Mouse (Mus musculus) ES-E14 (cell line): ENCODE results near the gene Tcf25. TPM values are rescaled to one million over a fixed set of nuclear protein-coding genes. Genes with fewer than 3 reads are reported as not detected.

ENCODE experiments used
- DNase-seq: peaks from one replicate; pipeline ENCODE4 v3.0.0-alpha.2; 2013; ENCODE audit warnings: low read depth, low spot score
- H3K27ac ChIP-seq: 2 replicates; pipeline ENCODE4 v1.5.1; 2012; ENCODE audit warnings: low read depth, mild to moderate bottlenecking, low read length, moderate library complexity, mixed read lengths; ENCODE audit not compliant: poor library complexity, insufficient read depth, severe bottlenecking
- H3K36me3 ChIP-seq: 2 replicates; pipeline ENCODE4 v1.6.1; 2012; ENCODE audit warnings: mild to moderate bottlenecking, low read length, moderate library complexity, mixed read lengths; ENCODE audit not compliant: control insufficient read depth, poor library complexity, insufficient read depth, severe bottlenecking
- H3K4me1 ChIP-seq, 2 experiments: fragments of 150-350 bp in 1 of 2; sonication (generic) in 1 of 2; 2 replicates each; pipeline ENCODE4 v1.6.1; 2012; ENCODE audit warnings: low read length in 2 of 2, mild to moderate bottlenecking in 1 of 2, mixed read lengths in 1 of 2; ENCODE audit not compliant: control insufficient read depth in 2 of 2, insufficient read depth in 2 of 2, poor library complexity in 1 of 2
- H3K4me3 ChIP-seq, 2 experiments: fragments of 150-350 bp in 1 of 2; sonication (generic) in 1 of 2; 2 replicates each; pipeline ENCODE4 v1.5.1; 2012; ENCODE audit warnings: low read length in 2 of 2, low read depth in 1 of 2, mild to moderate bottlenecking in 1 of 2, mixed read lengths in 1 of 2; ENCODE audit not compliant: insufficient read depth in 1 of 2, poor library complexity in 1 of 2, severe bottlenecking in 1 of 2
- H3K9ac ChIP-seq: 2 replicates; pipeline ENCODE4 v1.6.1; 2012; ENCODE audit warnings: low read depth, mild to moderate bottlenecking, low read length, mixed read lengths; ENCODE audit not compliant: poor library complexity, insufficient read depth, severe bottlenecking
- H3K9me3 ChIP-seq: fragments of 150-350 bp; sonication (generic); 2 replicates; pipeline ENCODE4 v1.6.1; 2012; ENCODE audit warnings: low read depth, mild to moderate bottlenecking, low read length; ENCODE audit not compliant: control insufficient read depth, insufficient read depth
- CHD2 ChIP-seq: IDR thresholded peaks from 2 replicates; pipeline ENCODE4 v1.6.1; 2014; ENCODE audit warnings: mild to moderate bottlenecking, low read depth, low read length, inconsistent platforms
- HCFC1 ChIP-seq: IDR thresholded peaks from 2 replicates; pipeline ENCODE4 v1.6.1; 2012; ENCODE audit warnings: low read length, inconsistent platforms, borderline replicate concordance; ENCODE audit not compliant: insufficient read depth
- MAFK ChIP-seq: IDR thresholded peaks from 2 replicates; pipeline ENCODE4 v1.6.1; 2014; ENCODE audit warnings: mild to moderate bottlenecking, low read depth, low read length, inconsistent platforms; ENCODE audit not compliant: insufficient read depth
- ZC3H11A ChIP-seq: IDR thresholded peaks from 2 replicates; pipeline ENCODE4 v1.6.1; 2012; ENCODE audit warnings: low read depth, mild to moderate bottlenecking, inconsistent platforms, low read length, borderline replicate concordance
- ZNF384 ChIP-seq: IDR thresholded peaks from 2 replicates; pipeline ENCODE4 v1.6.1; 2012; ENCODE audit warnings: low read depth, low read length, inconsistent platforms
- in situ Hi-C, 2 experiments: fragments of 600-800 bp; cut with MboI; formaldehyde crosslinking; loops; one replicate each; pipeline ENCODE4 v1.15.1; 2025; ENCODE audit warnings: low sequenced_read_pairs in 2 of 2, inconsistent platforms in 1 of 2; ENCODE audit not compliant: unreplicated experiment in 2 of 2
- total RNA-seq: library from RNA; depleted of rRNA; stranded (reverse); fragments of 300-350 nt; gene quantifications from 2 replicates; pipeline ENCODE4 v1.2.3, GENCODE M21; 2012

Tcf25 gene
- total RNA-seq, 1 experiment = 114 TPM

- in situ Hi-C loops = no loop called here
- Histone ChIP-seq H3K27ac (no peak overlapping the region), H3K4me3 (no peak overlapping the region), H3K36me3 (peaks cover 32% of the 10 kb centered on the region), H3K9me3 (no peaks in the 10 kb centered on the region), H3K9ac (no peak overlapping the region), H3K4me1 (no peaks in the 10 kb centered on the region)
- TF ChIP-seq ZNF384 (no peak), CHD2 (no peak), HCFC1 (no peak), ZC3H11A (no peak), MAFK (no peak)
- no peak for DNase-seq
Observed at GRCm38 (mm10) chr8:123382516-123382915, 9.0 kb downstream of the Tcf25 start.

DNA sequence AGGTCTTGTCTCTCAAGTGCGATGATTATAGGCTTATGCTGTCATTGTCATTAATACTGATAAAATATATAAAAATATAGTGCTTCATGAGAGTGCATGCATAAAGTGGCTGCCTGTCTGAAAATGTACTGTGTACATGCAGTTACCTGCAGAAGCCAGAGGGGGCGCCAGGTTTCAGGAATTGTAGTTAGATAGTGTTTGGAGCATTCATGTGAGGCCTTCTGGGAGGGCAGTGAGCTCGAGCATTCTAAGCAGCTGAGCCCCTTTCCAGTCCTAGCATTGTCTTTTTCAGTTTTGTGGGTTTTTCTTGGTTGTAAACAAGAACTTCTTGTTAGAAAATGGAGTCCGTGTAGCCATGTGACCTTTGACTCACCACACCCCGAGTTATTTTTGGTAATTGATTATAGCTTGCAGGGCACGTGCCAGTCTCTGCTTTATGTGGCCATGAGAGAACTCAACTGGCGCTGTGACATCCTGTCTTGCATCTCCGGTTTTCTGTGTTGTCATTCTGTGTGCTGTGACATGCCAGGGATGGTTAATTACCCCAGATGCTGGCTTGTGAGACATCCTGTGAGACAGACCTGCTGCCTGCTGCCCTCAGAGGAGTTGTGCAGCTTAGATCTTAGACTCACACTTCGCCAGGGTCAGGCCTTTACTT is 11.5 kb downstream of the Tcf25 start:
- H3K9me3 ChIP-seq = no peaks in the 10 kb centered on the region
- no peak for TF ChIP-seq MAFK
- no peak for TF ChIP-seq ZC3H11A
- TF ChIP-seq ZNF384 = no peak
- TF ChIP-seq CHD2 = no peak
- TF ChIP-seq HCFC1 = no peak
- DNase-seq = peak; percentile 41
- in situ Hi-C loops = no loop called here
- H3K36me3 ChIP-seq = peaks cover 50% of the 10 kb centered on the region
- H3K9ac ChIP-seq = no peak overlapping the region
- no peak overlapping the region for H3K27ac ChIP-seq
- no peak overlapping the region for H3K4me3 ChIP-seq
- no peaks in the 10 kb centered on the region; a peak in 1 of 4 replicates for H3K4me1 ChIP-seq

DNA sequence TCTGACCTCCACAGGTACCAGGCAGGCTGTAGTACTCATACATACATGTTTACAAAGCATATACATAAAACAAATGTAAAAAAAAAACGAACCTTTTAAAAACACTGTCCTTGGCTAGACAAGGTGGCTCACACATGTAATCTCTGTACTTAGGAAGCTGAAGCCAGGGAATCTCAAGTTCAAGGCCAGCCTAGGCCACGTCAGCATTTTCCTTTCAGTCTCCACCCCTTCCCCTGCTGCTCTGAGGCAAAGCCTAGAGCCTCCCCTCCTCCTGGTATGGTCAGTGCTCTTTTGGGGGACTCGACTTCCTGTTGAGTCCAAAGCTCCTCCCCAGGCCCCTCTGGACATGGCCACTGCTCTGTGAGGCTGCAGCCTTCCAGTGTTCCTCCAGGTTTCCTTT is 13.5 kb downstream of the Tcf25 start:
- TF ChIP-seq ZNF384 (no peak), MAFK (0 out of 2 replicates have a peak, but pooled peaks have one; percentile 29)
- no peaks in the 10 kb centered on the region; a peak in 1 of 4 replicates for H3K4me1 ChIP-seq
- H3K27ac ChIP-seq = no peak overlapping the region
- in situ Hi-C loops = no loop called here
- H3K9ac ChIP-seq = no peak overlapping the region
- H3K9me3 ChIP-seq = no peaks in the 10 kb centered on the region
- DNase-seq = no peak
- no peak overlapping the region for H3K4me3 ChIP-seq
- peaks cover 57% of the 10 kb centered on the region for H3K36me3 ChIP-seq

- H3K36me3 ChIP-seq = peaks cover 58% of the 10 kb centered on the region
- H3K4me3 ChIP-seq = no peak overlapping the region
- no peak overlapping the region for H3K9ac ChIP-seq
- H3K4me1 ChIP-seq = no peaks in the 10 kb centered on the region; a peak in 1 of 4 replicates
- no peak overlapping the region for H3K27ac ChIP-seq
- no peak for DNase-seq
- no peak for TF ChIP-seq MAFK
- no peak for TF ChIP-seq ZC3H11A
- TF ChIP-seq ZNF384 = no peak
- TF ChIP-seq CHD2 = no peak
- TF ChIP-seq HCFC1 = no peak
- no peaks in the 10 kb centered on the region for H3K9me3 ChIP-seq
- in situ Hi-C loops = no loop called here
Observed at GRCm38 (mm10) chr8:123387801-123388200, 14.2 kb downstream of the Tcf25 start.

DNA sequence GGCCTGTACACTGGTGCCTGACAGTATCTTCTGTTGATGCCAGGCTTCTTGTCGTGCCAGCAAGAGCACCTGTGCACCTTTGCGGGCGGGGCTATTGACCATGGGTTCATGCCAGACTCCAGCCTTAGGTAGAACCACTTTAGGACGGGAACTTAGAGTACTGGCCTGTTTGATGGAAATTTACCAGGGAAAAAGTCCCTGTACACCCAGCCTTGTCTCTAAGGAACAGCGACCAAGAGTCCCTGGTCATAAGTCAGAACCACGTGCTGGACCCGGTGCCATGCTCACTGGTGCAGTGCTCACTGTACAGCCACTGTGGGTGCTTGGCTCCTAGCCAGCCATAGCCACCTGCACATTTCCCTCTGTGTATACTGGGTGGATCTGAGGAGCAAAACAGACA is 15.5 kb downstream of the Tcf25 start:
- H3K4me3 ChIP-seq = no peak overlapping the region
- no peak overlapping the region for H3K9ac ChIP-seq
- no peaks in the 10 kb centered on the region for H3K9me3 ChIP-seq
- no peak overlapping the region for H3K27ac ChIP-seq
- no peaks in the 10 kb centered on the region; a peak in 1 of 4 replicates for H3K4me1 ChIP-seq
- peaks cover 58% of the 10 kb centered on the region for H3K36me3 ChIP-seq
- in situ Hi-C loops = no loop called here
- no peak for DNase-seq
- TF ChIP-seq MAFK = no peak
- no peak for TF ChIP-seq CHD2
- no peak for TF ChIP-seq HCFC1
